Mouse (Mus musculus) testis, adult 2 months (tissue): ENCODE data around the gene Gnpda2. TPM values are rescaled to one million over a fixed set of nuclear protein-coding genes. Genes with fewer than 3 reads are reported as not detected.

Source experiments
- H3K27ac ChIP-seq: fragments of 200-500 bp; 2 replicates; pipeline ENCODE4 v1.5.1; 2012; ENCODE audit warnings: low read depth, low read length; ENCODE audit not compliant: control insufficient read depth, insufficient read depth
- H3K27me3 ChIP-seq: fragments of 200-500 bp; 2 replicates; pipeline ENCODE4 v1.6.1; 2012; ENCODE audit warnings: mild to moderate bottlenecking, low read length, moderate library complexity; ENCODE audit not compliant: control insufficient read depth, insufficient read depth
- H3K36me3 ChIP-seq: fragments of 200-500 bp; 2 replicates; pipeline ENCODE4 v1.6.1; 2012; ENCODE audit warnings: mild to moderate bottlenecking, low read length; ENCODE audit not compliant: control insufficient read depth, insufficient read depth
- H3K4me1 ChIP-seq: fragments of 200-500 bp; 2 replicates; pipeline ENCODE4 v1.6.1; 2012; ENCODE audit warnings: low read length; ENCODE audit not compliant: control insufficient read depth, insufficient read depth
- H3K4me3 ChIP-seq: fragments of 200-500 bp; 2 replicates; pipeline ENCODE4 v1.5.1; 2012; ENCODE audit warnings: low read depth, mild to moderate bottlenecking, low read length, moderate library complexity, mixed read lengths; ENCODE audit not compliant: control insufficient read depth
- CTCF ChIP-seq: fragments of 200-500 bp; IDR thresholded peaks from 2 replicates; pipeline ENCODE4 v1.5.1; 2012; ENCODE audit warnings: low read depth, mild to moderate bottlenecking, inconsistent platforms, low read length, moderate library complexity; ENCODE audit not compliant: control insufficient read depth, insufficient read depth, insufficient replicate concordance
- POLR2A ChIP-seq: fragments of 200-500 bp; IDR thresholded peaks from 2 replicates; pipeline ENCODE4 v1.6.1; 2012; ENCODE audit warnings: low read depth, mild to moderate bottlenecking, inconsistent platforms, low read length, moderate library complexity; ENCODE audit not compliant: control insufficient read depth
- polyA plus RNA-seq: library from polyadenylated mRNA; depleted of rRNA; stranded (reverse); fragments of >200 nt; gene quantifications from 2 replicates; pipeline ENCODE4 v1.2.3, GENCODE M21; 2012; rRNA removed

Gnpda2 gene
- 36.6 and 37.3 TPM in 2 replicates for polyA plus RNA-seq

- no peaks in the 10 kb centered on the region for H3K27me3 ChIP-seq
- no peaks in the 10 kb centered on the region; the same call in 1 of the 2 replicates for H3K4me1 ChIP-seq
- H3K4me3 ChIP-seq = peak within 1 kb of the TSS; percentile 98
- H3K27ac ChIP-seq = peak within 1 kb of the TSS; percentile 84
- no peaks in the 10 kb centered on the region for H3K36me3 ChIP-seq
- TF ChIP-seq POLR2A (peak; percentile 93), CTCF (no peak)
These were observed at the start of gene Gnpda2 for GRCm38 (mm10) chr5:69591640-69592461. Gnpda2 (minus strand) TSS chr5:69592340.

GRCm38 (mm10) chr5:69634766-69635165 is 42.6 kb upstream of the Gnpda2 start:
- TF ChIP-seq POLR2A = no peak
- TF ChIP-seq CTCF = no peak
- H3K4me1 ChIP-seq = no peaks in the 10 kb centered on the region
- H3K27me3 ChIP-seq = no peaks in the 10 kb centered on the region
- no peak overlapping the region for H3K27ac ChIP-seq
- H3K4me3 ChIP-seq = no peak overlapping the region
- H3K36me3 ChIP-seq = no peaks in the 10 kb centered on the region

GRCm38 (mm10) chr5:69620899-69621298 is 28.8 kb upstream of the Gnpda2 start:
- no peaks in the 10 kb centered on the region for H3K27me3 ChIP-seq
- H3K4me3 ChIP-seq = no peak overlapping the region
- H3K4me1 ChIP-seq = no peaks in the 10 kb centered on the region
- no peaks in the 10 kb centered on the region for H3K36me3 ChIP-seq
- H3K27ac ChIP-seq = no peak overlapping the region
- no peak for TF ChIP-seq CTCF

GRCm38 (mm10) chr5:69613209-69613796 is 21.2 kb upstream of the Gnpda2 start:
- no peaks in the 10 kb centered on the region for H3K4me1 ChIP-seq
- no peaks in the 10 kb centered on the region for H3K27me3 ChIP-seq
- H3K36me3 ChIP-seq = no peaks in the 10 kb centered on the region
- H3K4me3 ChIP-seq = no peak overlapping the region
- H3K27ac ChIP-seq = no peak overlapping the region
- TF ChIP-seq POLR2A = no peak
- TF ChIP-seq CTCF = no peak

GRCm38 (mm10) chr5:69601027-69601426 is 8.9 kb upstream of the Gnpda2 start:
- no peak for TF ChIP-seq CTCF
- no peak for TF ChIP-seq POLR2A
- Histone ChIP-seq H3K4me3 (no peak overlapping the region), H3K36me3 (no peaks in the 10 kb centered on the region), H3K4me1 (no peaks in the 10 kb centered on the region), H3K27me3 (no peaks in the 10 kb centered on the region), H3K27ac (no peak overlapping the region)

- Histone ChIP-seq H3K27ac (no peak overlapping the region), H3K27me3 (no peaks in the 10 kb centered on the region), H3K4me3 (peak overlapping the region; percentile 98), H3K36me3 (no peaks in the 10 kb centered on the region), H3K4me1 (peaks cover 8% of the 10 kb centered on the region)
- no peak for TF ChIP-seq CTCF
- no peak for TF ChIP-seq POLR2A
These were observed 34.7 kb downstream of the Gnpda2 start for GRCm38 (mm10) chr5:69557404-69557935.

- peak within 1 kb of the TSS; percentile 58 for H3K27ac ChIP-seq
- peak within 1 kb of the TSS; percentile 98 for H3K4me3 ChIP-seq
These were observed 35.3 kb downstream of the Gnpda2 start, which contains the start of gene Guf1 for GRCm38 (mm10) chr5:69556628-69557403. Guf1 (plus strand) TSS chr5:69556923.

More at GRCm38 (mm10) chr5:69556628-69557403, 35.3 kb downstream of the Gnpda2 start, which contains the start of gene Guf1:
- Histone ChIP-seq H3K27me3 (no peaks in the 10 kb centered on the region), H3K36me3 (no peaks in the 10 kb centered on the region), H3K4me1 (peaks cover 8% of the 10 kb centered on the region)
- peak; percentile 83 for TF ChIP-seq POLR2A
- no peak for TF ChIP-seq CTCF
